Mouse (Mus musculus): ENCODE measurements at regions not wholly inside any gene's neighbourhood (a gene's known extent, or its start where the extent isn't known, plus 50 kb on each side); places are given as distances from the start of the nearest gene placed in this dataset.

DNA sequence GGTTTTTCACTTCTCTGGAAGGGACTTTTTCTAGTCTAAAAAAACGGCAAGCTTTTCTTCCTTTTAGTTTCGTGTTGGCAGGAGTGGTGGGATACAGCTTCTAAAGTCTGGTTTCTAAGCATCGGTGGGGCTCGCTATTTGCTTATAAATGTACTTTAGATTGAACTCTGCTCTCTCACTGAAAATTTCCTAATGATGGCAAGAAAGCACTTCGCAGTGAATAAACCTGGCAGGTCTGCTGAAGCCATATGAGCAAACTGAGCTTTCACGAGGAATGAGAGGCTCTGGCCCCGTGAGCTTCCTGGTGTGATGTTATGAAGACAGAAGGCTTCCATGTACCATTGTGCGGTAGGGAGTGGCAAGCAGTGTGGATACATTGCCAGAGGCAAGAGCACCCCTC, 380.0 kb upstream of the Smim15 start:
- Histone ChIP-seq H3K4me3 (no peak overlapping the region), H3K27me3 (peaks cover 32% of the 10 kb centered on the region), H3K36me3 (no peaks in the 10 kb centered on the region), H3K27ac (no peak overlapping the region), H3K9ac (no peak overlapping the region), H3K9me3 (no peaks in the 10 kb centered on the region), H3K4me1 (peaks cover 18% of the 10 kb centered on the region), H3K4me2 (no peak overlapping the region)
- WGBS, result 38% methylated on average over 8 of the region's 8 CpGs
- ATAC-seq (ENCODE audit: insufficient number of reproducible peaks, low FRiP score, low TSS enrichment, low read depth), result no peak

DNA sequence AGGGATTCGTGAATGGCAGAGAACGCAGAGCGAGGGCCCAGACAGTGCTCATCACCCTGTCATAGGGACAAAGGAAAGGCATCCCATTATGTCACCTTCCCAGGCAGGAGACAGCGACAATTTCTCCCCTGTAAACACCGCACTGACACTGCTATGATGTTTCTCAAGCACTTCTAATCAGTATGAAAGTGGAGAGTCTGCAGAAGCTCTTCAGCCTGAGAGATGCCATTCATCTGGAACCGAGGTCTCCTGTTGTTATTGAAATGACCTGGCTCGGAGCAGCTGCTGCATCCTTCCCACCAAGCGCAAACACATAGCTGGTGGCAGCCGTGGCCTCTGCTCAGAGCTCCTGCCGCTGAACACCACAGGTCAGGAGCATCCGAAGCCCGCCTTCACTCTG, 380.5 kb upstream of the Smim15 start:
- peaks cover 32% of the 10 kb centered on the region for H3K27me3 ChIP-seq
- H3K9ac ChIP-seq, result no peak overlapping the region
- H3K4me3 ChIP-seq, result no peak overlapping the region
- ATAC-seq (ENCODE audit: insufficient number of reproducible peaks, low FRiP score, low TSS enrichment, low read depth), result no peak
- H3K4me2 ChIP-seq, result no peak overlapping the region
- WGBS, result 37% methylated on average over 12 of the region's 12 CpGs
- no peaks in the 10 kb centered on the region for H3K36me3 ChIP-seq
- no peaks in the 10 kb centered on the region for H3K9me3 ChIP-seq
- no peak overlapping the region for H3K27ac ChIP-seq
- peaks cover 18% of the 10 kb centered on the region for H3K4me1 ChIP-seq

DNA sequence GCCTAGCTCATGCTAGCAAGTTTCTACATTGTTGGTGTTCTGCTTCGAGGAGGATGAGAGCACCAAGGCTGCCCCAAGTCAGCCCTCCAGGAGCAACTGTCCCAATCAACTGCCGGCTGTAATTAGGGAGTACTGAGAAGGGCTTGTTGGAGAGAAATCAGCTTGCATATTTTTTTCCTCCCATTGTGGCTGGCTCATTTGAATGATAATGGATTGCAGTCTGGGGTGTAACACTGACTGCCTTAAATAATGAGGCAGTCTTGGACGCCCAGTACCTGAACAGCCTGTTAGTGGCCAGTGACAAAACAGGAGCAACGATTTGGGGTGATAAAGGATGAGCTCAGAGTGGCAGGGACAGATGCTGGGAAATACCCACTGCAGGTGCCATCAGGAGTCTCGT, 382.8 kb upstream of the Smim15 start:
- no peak overlapping the region for H3K27ac ChIP-seq
- no peaks in the 10 kb centered on the region for H3K9me3 ChIP-seq
- no peak overlapping the region for H3K4me2 ChIP-seq
- ATAC-seq (ENCODE audit: insufficient number of reproducible peaks, low FRiP score, low TSS enrichment, low read depth), result no peak
- H3K27me3 ChIP-seq, result peaks cover 15% of the 10 kb centered on the region
- no peaks in the 10 kb centered on the region for H3K36me3 ChIP-seq
- no peak overlapping the region for H3K9ac ChIP-seq
- 29% methylated on average over 5 of the region's 5 CpGs for WGBS
- H3K4me1 ChIP-seq, result peaks cover 18% of the 10 kb centered on the region
- no peak overlapping the region for H3K4me3 ChIP-seq

DNA sequence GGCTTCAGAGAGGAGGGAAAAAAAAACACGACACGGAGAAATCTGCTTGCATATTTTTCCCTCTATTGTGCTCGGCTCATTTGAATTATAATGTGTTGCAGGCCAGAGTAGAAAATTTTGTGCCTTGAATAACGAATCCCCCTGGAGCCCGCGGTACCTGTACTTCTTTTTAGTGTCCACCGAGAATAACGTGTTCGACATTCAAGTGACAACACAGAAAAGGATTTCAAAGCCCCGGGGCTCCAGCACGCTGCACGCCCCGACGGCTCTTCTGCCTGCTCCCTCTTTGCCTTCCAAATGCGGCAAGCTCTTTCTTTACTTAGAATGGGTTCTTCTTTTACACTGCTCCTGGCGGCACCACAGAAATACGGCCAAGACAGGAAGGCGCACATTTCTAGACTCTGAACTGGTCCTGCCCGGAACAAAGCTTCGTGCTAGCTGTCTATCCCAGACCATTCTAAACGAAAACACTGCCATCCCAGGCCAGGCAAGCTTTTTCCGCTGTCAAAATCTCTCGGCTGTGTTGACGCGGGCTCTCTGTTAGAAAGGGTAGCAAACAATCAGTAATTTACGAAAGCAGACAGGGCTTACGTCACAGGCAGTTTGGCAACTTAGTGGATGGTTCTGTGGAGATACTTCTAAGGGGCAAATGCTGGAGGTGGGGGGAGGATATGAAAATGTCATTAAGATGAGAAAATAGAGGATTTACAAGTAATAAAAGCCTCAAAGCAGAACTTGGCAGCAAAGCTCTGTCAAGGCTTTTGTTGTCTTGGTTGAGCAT, 398.2 kb upstream of the Smim15 start:
- 4% methylated on average over 27 of the region's 27 CpGs for WGBS
- no peaks in the 10 kb centered on the region for H3K36me3 ChIP-seq
- H3K4me3 ChIP-seq, result peak overlapping the region; percentile 36
- ATAC-seq (ENCODE audit: insufficient number of reproducible peaks, low FRiP score, low TSS enrichment, low read depth), result no peak
- peaks cover 45% of the 10 kb centered on the region for H3K27me3 ChIP-seq
- peaks cover 15% of the 10 kb centered on the region for H3K4me1 ChIP-seq
- H3K9me3 ChIP-seq, result no peaks in the 10 kb centered on the region
- H3K27ac ChIP-seq, result no peak overlapping the region
- H3K9ac ChIP-seq, result no peak overlapping the region
- H3K4me2 ChIP-seq, result peak overlapping the region; percentile 60

DNA sequence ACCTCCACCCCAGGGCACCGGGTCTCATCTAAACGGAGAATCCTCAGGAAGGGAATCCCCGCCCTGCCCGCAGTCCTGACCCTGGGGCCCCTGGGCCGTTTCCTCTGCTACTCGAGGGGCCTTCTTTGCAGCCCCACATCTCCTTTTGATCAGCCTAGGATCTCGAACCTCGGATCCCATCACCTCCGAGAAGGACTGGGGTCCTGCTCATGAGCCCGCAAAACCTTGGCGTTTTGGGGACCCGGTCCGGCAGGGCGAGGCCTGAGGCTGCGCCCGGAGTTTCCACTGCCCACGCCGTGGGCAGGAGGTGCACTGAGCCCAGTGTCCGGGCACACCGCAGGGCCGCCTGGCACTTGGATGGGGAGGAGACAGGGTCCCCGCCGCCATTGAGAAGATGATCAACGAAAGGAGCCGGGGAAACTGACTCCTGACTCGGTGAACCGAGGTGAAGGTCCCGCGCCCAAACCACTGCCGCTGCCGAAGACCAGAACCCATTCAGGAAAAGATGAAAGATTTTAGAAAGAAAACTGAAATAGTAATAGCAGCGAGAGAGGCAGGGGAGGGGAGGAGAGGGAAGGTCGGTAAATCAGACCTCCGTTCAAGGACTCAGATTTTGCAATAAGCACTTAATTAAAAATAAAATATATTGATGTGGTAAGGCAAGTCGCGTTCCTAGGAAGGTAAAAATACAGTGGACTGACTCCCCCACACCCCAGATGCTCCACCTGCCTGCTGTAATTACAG, 399.0 kb upstream of the Smim15 start:
- no peak for ATAC-seq (ENCODE audit: insufficient number of reproducible peaks, low FRiP score, low TSS enrichment, low read depth)
- H3K27me3 ChIP-seq, result peaks cover 45% of the 10 kb centered on the region
- H3K36me3 ChIP-seq, result no peaks in the 10 kb centered on the region
- WGBS, result 4% methylated on average over 36 of the region's 36 CpGs
- peak overlapping the region; percentile 60 for H3K4me2 ChIP-seq
- H3K9ac ChIP-seq, result no peak overlapping the region
- H3K4me1 ChIP-seq, result peaks cover 15% of the 10 kb centered on the region
- H3K4me3 ChIP-seq, result peak overlapping the region; percentile 36
- no peaks in the 10 kb centered on the region for H3K9me3 ChIP-seq
- H3K27ac ChIP-seq, result no peak overlapping the region

DNA sequence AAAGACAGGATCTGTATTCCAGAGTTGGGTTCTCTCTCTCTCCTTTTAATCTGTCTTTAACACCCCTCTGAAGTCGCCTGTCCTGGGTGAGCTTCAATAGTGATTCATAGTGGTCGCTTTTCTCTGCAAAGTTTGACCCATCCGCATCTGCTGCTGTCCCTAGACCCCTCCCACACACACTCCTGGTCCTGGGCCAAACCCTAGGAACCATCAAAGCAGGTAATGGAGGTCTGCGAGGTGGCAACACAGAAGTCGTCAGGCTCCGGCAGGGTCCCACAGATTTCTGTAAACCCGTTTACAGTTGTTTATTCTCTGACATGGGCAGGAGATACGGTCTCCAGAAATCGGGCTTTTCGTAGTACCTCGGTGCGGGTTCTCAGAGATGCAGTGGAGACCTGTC, 399.5 kb upstream of the Smim15 start:
- ATAC-seq (ENCODE audit: insufficient number of reproducible peaks, low FRiP score, low TSS enrichment, low read depth), result no peak
- H3K9me3 ChIP-seq, result no peaks in the 10 kb centered on the region
- H3K9ac ChIP-seq, result no peak overlapping the region
- 31% methylated on average over 12 of the region's 12 CpGs for WGBS
- H3K27me3 ChIP-seq, result peaks cover 45% of the 10 kb centered on the region
- H3K4me3 ChIP-seq, result peak overlapping the region; percentile 36; the same call in 1 of the 2 replicates
- no peak overlapping the region for H3K27ac ChIP-seq
- H3K4me1 ChIP-seq, result peaks cover 15% of the 10 kb centered on the region
- H3K4me2 ChIP-seq, result peak overlapping the region; percentile 60
- H3K36me3 ChIP-seq, result no peaks in the 10 kb centered on the region

DNA sequence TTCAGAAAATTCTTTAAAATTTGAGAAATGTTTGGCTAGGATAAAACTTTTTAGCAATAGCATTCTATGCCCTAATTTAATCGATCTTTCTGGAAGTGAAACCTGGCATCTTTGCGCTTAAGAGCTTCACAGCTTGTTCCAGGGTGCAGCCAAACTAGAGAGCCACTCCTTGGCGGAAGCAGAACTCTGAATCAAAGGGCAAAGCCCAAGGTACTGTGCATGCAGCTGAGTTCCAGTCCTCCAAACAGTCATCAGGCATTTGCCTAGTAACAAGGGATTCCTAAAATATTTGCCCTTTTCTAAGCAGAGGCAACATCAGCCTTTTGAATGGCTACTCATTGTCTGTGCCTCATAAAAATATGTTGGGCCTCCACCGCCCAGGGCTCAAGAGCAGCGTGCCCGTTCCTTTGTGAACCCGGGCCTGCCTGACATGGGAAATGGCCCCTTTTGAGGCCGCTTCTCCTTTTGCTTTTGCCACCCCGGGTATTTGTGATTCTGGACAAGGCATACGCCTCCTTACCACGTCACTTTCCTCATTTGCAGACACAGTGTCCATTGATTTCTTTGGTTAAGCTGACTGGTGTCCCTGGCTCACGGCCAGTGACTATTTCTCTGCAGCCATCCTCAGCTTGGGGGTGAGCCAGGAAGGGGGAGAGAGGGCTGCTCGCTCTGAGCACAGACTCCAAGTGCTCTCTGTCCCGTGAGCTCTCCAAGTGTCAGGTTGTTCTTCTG, 402.2 kb upstream of the Smim15 start:
- Histone ChIP-seq H3K4me3 (no peak overlapping the region), H3K36me3 (no peaks in the 10 kb centered on the region), H3K9ac (no peak overlapping the region), H3K4me2 (no peak overlapping the region), H3K9me3 (no peaks in the 10 kb centered on the region), H3K27ac (no peak overlapping the region), H3K27me3 (peaks cover 36% of the 10 kb centered on the region), H3K4me1 (peaks cover 15% of the 10 kb centered on the region)
- no peak for ATAC-seq (ENCODE audit: insufficient number of reproducible peaks, low FRiP score, low TSS enrichment, low read depth)
- WGBS, result 70% methylated on average over 14 of the region's 14 CpGs

DNA sequence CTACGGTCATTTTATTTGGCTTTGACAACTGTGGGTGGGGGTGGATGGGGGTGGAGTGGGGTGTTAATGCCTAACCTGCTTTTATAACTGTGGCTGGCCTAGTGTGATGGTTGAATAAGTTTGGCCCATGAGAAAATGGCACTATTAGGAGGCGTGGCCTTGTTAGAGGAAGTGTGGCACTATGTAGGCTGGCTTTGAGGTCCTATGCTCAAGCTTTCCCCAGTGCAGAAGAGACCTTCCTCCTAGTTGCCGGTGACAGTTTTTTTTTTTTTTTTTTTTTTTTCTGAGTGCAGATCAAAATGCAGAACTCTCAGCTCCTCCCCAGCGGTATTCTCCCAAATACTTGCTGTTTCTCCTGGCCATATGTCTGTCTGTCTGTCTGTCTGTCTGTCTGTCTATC, 404.6 kb upstream of the Smim15 start:
- no peak overlapping the region for H3K4me3 ChIP-seq
- no peak overlapping the region for H3K9ac ChIP-seq
- H3K9me3 ChIP-seq, result no peaks in the 10 kb centered on the region
- no peak overlapping the region for H3K27ac ChIP-seq
- no peaks in the 10 kb centered on the region for H3K4me1 ChIP-seq
- WGBS, result 78% methylated on average over 4 of the region's 4 CpGs
- H3K36me3 ChIP-seq, result no peaks in the 10 kb centered on the region
- no peak for ATAC-seq (ENCODE audit: insufficient number of reproducible peaks, low FRiP score, low TSS enrichment, low read depth)
- peaks cover 17% of the 10 kb centered on the region for H3K27me3 ChIP-seq
- H3K4me2 ChIP-seq, result no peak overlapping the region

DNA sequence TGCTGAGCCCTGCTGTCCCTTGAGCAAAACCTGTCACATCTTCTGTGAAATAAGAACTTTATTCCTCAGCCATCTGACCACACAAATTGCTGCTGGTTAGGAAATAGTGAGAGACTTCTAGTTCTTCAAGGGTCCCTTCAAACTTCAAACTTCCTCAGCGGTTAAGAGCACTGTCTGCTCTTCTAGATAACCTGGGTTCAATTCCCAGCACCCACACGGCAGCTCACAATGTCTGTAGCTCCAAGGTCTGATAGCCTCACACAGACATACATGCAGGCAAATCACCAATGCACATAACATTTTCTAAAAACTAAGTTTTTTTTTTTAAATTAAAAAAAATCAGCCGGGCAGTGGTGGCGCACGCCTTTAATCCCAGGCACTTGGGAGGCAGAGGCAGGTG, 407.0 kb upstream of the Smim15 start:
- ATAC-seq (ENCODE audit: insufficient number of reproducible peaks, low FRiP score, low TSS enrichment, low read depth), result no peak
- Histone ChIP-seq H3K4me1 (no peaks in the 10 kb centered on the region), H3K9ac (no peak overlapping the region), H3K4me3 (no peak overlapping the region), H3K36me3 (no peaks in the 10 kb centered on the region), H3K9me3 (no peaks in the 10 kb centered on the region), H3K27ac (no peak overlapping the region), H3K27me3 (peaks cover 4% of the 10 kb centered on the region; the same call in 1 of the 2 replicates), H3K4me2 (no peak overlapping the region)
- 92% methylated on average over 5 of the region's 5 CpGs for WGBS

DNA sequence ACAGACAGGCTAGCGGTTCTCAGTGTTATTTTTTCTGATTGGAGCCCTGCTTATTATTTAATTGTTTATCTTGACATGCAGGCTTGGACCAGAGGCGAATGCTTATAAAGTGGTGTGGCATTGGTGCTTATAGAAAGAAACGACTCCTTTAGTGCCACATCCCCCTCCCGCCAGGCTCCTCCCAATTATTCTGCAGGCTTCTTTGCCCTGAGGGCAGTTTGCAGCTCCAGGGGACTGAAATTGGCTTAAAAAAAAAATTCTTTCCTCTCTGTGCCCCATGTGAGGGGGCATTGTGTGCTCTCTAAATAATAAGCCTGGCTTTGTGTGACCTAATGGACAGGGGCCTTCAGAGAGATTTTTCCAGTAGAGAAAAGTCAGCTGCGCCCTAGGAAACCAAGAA, 409.1 kb upstream of the Smim15 start:
- Histone ChIP-seq H3K9me3 (no peaks in the 10 kb centered on the region), H3K9ac (no peak overlapping the region), H3K4me2 (no peak overlapping the region), H3K27ac (no peak overlapping the region), H3K36me3 (no peaks in the 10 kb centered on the region), H3K27me3 (no peaks in the 10 kb centered on the region), H3K4me1 (no peaks in the 10 kb centered on the region), H3K4me3 (no peak overlapping the region)
- 60% methylated on average over 5 of the region's 5 CpGs for WGBS
- ATAC-seq (ENCODE audit: insufficient number of reproducible peaks, low FRiP score, low TSS enrichment, low read depth), result no peak

DNA sequence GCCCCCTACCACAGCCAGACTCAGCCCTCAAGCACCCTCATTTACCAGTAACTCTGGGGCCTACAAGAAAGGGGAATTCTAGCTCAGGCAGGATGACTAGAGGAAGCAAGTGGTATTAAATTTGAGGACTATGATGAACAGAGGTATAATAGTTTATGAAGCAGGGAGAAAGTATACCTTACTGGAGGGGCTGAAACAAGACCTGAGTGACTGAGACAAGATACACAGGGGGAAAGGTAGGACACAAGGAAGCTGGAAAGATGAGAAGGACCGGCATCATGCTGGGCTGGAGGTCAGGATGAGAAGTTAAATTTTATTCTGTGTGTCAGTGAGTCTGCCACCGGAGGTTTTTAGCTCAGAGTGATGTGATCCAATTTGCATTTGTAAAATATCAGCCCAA, 417.2 kb upstream of the Smim15 start:
- H3K27me3 ChIP-seq, result 0 out of 2 replicates have a peak, but pooled peaks cover under 1% of the 10 kb centered on the region
- no peak overlapping the region for H3K4me3 ChIP-seq
- H3K27ac ChIP-seq, result no peak overlapping the region
- no peak overlapping the region for H3K4me2 ChIP-seq
- no peak overlapping the region for H3K9ac ChIP-seq
- no peaks in the 10 kb centered on the region for H3K9me3 ChIP-seq
- H3K36me3 ChIP-seq, result no peaks in the 10 kb centered on the region
- 84% methylated on average over 2 of the region's 2 CpGs for WGBS
- no peak for ATAC-seq (ENCODE audit: insufficient number of reproducible peaks, low FRiP score, low TSS enrichment, low read depth)
- no peaks in the 10 kb centered on the region for H3K4me1 ChIP-seq

DNA sequence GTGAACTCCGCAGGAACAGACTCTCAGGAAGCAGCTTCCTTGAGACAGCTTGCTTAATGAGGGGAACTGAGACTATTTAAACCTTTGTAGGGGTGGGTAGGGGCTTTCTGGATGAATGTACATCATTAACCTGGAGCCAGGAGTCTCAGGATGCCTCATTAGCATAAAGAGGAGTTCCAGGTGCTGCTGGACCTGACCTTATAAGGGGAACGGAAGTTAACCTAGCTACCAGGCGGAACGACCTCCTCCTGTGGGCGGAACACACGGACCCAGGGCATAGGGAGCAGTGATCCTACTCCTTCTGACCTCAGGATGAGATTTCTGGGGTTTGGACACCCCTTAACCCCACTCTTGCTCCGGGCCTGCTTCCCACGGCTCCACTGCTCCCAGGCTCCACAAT, 417.6 kb upstream of the Smim15 start:
- no peak overlapping the region for H3K9ac ChIP-seq
- no peaks in the 10 kb centered on the region for H3K36me3 ChIP-seq
- no peak overlapping the region for H3K4me3 ChIP-seq
- no peak overlapping the region for H3K4me2 ChIP-seq
- H3K9me3 ChIP-seq, result no peaks in the 10 kb centered on the region
- ATAC-seq (ENCODE audit: insufficient number of reproducible peaks, low FRiP score, low TSS enrichment, low read depth), result no peak
- H3K27ac ChIP-seq, result no peak overlapping the region
- 54% methylated on average over 8 of the region's 8 CpGs for WGBS
- 0 out of 2 replicates have a peak, but pooled peaks cover 3% of the 10 kb centered on the region for H3K27me3 ChIP-seq
- no peaks in the 10 kb centered on the region for H3K4me1 ChIP-seq

Data from limb, embryonic 15.5 days (tissue).